Mouse (Mus musculus): ENCODE data around the gene Mettl6.

The Mettl6 gene

GRCm38 (mm10) chr14:31494975-31495455 is at the start of gene Mettl6:
Mettl6 (minus strand) TSS chr14:31495040.
- DNase-seq (ENCODE audit: low read depth, low spot score): peak; percentile 97

- no peak for DNase-seq (ENCODE audit: low read depth, low spot score)
These were observed 49.1 kb upstream of the Mettl6 start for GRCm38 (mm10) chr14:31543885-31544442.

GRCm38 (mm10) chr14:31537298-31537697 is 42.5 kb upstream of the Mettl6 start:
- peak; percentile 86 for DNase-seq (ENCODE audit: low read depth, low spot score)

GRCm38 (mm10) chr14:31532656-31533055 is 37.8 kb upstream of the Mettl6 start:
- DNase-seq (ENCODE audit: low read depth, low spot score): no peak

- DNase-seq (ENCODE audit: low read depth, low spot score): no peak
These were observed 36.8 kb upstream of the Mettl6 start for GRCm38 (mm10) chr14:31531506-31532148.

- no peak for DNase-seq (ENCODE audit: low read depth, low spot score)
These were observed 36.0 kb upstream of the Mettl6 start for GRCm38 (mm10) chr14:31530847-31531246.

- no peak for DNase-seq (ENCODE audit: low read depth, low spot score)
These were observed 30.4 kb upstream of the Mettl6 start for GRCm38 (mm10) chr14:31525040-31525810.

- no peak for DNase-seq (ENCODE audit: low read depth, low spot score)
These were observed 26.5 kb upstream of the Mettl6 start for GRCm38 (mm10) chr14:31521318-31521717.

- peak; percentile 39 for DNase-seq (ENCODE audit: low read depth, low spot score)
These were observed 24.3 kb upstream of the Mettl6 start for GRCm38 (mm10) chr14:31519165-31519564.

- DNase-seq (ENCODE audit: low read depth, low spot score): no peak
These were observed 21.1 kb upstream of the Mettl6 start for GRCm38 (mm10) chr14:31515895-31516294.

GRCm38 (mm10) chr14:31510322-31510721 is 15.5 kb upstream of the Mettl6 start:
- peak; percentile 36 for DNase-seq (ENCODE audit: low read depth, low spot score)

GRCm38 (mm10) chr14:31509911-31510310 is 15.1 kb upstream of the Mettl6 start:
- peak; percentile 50 for DNase-seq (ENCODE audit: low read depth, low spot score)

- peak; percentile 91 for DNase-seq (ENCODE audit: low read depth, low spot score)
These were observed 11.6 kb upstream of the Mettl6 start for GRCm38 (mm10) chr14:31506456-31506855.

- DNase-seq (ENCODE audit: low read depth, low spot score): no peak
These were observed 8.6 kb upstream of the Mettl6 start for GRCm38 (mm10) chr14:31503406-31503805.

GRCm38 (mm10) chr14:31499526-31499925 is 4.7 kb upstream of the Mettl6 start:
- no peak for DNase-seq (ENCODE audit: low read depth, low spot score)

- peak; percentile 18 for DNase-seq (ENCODE audit: low read depth, low spot score)
These were observed 1.4 kb upstream of the Mettl6 start for GRCm38 (mm10) chr14:31496241-31496646.

- no peak for DNase-seq (ENCODE audit: low read depth, low spot score)
These were observed 698 bp upstream of the Mettl6 start for GRCm38 (mm10) chr14:31495538-31495937.

GRCm38 (mm10) chr14:31494349-31494974 is 378 bp downstream of the Mettl6 start, which contains the start of gene Eaf1:
Eaf1 (plus strand) TSS chr14:31494399.
- peak; percentile 27 for DNase-seq (ENCODE audit: low read depth, low spot score)

GRCm38 (mm10) chr14:31493901-31494300 is 939 bp downstream of the Mettl6 start:
- DNase-seq (ENCODE audit: low read depth, low spot score): no peak

- DNase-seq (ENCODE audit: low read depth, low spot score): no peak
These were observed 6.8 kb downstream of the Mettl6 start for GRCm38 (mm10) chr14:31488055-31488454.

- no peak for DNase-seq (ENCODE audit: low read depth, low spot score)
These were observed 8.4 kb downstream of the Mettl6 start for GRCm38 (mm10) chr14:31486465-31486864.

- DNase-seq (ENCODE audit: low read depth, low spot score): no peak
These were observed 12.4 kb downstream of the Mettl6 start for GRCm38 (mm10) chr14:31482417-31482816.
